Mouse (Mus musculus) monocyte, adult 5-6 weeks (primary cell): ENCODE results near the gene Acss3. TPM values are rescaled to one million over a fixed set of nuclear protein-coding genes. Genes with fewer than 3 reads are reported as not detected.

Experiments used
- ATAC-seq: fragments of 153-309, 156-312 bp; replicated peaks from 2 replicates; pipeline ENCODE4 v1.8.0; 2017; ENCODE audit warnings: mild to moderate bottlenecking; ENCODE audit not compliant: low TSS enrichment, insufficient number of reproducible peaks, severe bottlenecking, poor library complexity, low FRiP score
- total RNA-seq: library from RNA; stranded (forward); fragments of 200-1000, 200-491, 200-594 nt; gene quantifications from 3 replicates; pipeline ENCODE4 v1.2.3, GENCODE M21; 2017

The Acss3 gene
- total RNA-seq, 1 experiment from 2014 or later: not detected

DNA sequence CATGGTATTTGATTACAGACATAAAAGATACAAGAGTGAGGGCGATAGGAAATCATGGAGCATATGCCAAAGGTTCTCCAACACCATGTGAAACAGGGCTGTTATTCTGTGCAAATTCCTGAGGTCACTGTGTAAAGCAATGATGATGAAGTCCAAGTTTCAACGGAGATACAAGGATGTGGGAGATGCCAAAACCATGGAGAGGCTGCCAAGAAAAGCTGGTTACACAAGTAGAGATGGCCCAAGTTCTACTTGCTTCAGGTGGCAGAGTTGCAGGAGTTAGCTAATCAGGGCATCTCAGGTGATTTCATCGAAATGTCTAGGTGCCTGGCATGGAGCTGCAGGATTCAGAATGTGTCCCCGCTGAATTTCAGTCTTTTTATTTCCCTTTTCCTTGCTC is 84.3 kb downstream of the Acss3 start:
- no peak for ATAC-seq

DNA sequence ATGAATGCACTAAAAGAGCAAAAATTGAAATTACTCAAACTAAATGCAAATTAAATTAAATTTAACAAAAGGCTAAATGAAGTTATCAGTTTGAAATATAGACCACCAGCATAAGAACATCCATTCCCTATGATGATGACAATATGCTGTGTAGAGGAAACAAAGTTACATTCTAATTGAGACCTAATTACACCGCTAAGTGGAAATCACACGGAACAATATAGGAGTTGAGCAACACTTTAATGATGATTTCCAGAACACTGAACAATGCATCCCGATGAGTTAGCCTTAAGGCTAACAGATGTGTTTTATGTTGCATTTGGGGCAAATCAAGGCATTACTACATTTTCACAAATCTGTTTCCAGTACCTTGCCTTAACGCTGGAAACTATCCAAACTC is 99.2 kb downstream of the Acss3 start:
- no peak for ATAC-seq

DNA sequence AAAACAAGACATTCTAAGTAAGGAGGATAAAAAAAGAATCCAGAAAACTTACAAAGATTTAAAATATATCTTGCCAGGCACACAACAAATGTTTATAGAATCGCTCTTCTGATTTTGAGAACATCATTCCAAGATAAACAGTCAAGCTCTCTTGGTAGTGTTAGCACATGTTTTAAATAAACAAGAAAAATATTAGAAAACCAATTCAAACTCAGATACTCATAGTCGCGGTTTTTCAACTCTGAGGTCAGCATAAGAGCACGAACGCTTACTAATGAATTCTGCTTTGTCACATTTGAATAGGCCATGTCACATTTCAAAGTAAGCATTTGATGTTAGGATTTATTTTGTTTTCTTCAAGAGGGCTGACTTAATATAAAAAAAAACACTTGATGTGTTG is 102.3 kb downstream of the Acss3 start:
- ATAC-seq: no peak

DNA sequence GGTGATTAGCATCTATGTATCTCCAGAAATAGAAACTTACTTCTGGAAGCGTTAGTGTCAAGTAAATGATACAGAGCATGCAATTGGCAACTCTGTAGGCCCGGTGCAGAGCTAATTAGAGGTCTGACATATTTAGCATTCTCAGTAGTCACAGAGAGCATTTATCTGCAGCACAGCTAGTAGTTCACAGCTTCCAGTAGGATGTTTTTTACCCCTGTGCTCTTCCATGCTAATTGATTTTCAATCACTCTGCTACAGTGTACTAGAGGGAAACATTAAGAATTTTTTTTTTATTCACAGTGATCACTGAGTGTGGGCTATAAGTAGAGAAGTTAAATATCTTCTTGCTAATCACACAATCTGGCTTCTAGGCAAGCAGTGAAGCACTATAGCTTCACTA is 112.3 kb downstream of the Acss3 start:
- no peak for ATAC-seq

DNA sequence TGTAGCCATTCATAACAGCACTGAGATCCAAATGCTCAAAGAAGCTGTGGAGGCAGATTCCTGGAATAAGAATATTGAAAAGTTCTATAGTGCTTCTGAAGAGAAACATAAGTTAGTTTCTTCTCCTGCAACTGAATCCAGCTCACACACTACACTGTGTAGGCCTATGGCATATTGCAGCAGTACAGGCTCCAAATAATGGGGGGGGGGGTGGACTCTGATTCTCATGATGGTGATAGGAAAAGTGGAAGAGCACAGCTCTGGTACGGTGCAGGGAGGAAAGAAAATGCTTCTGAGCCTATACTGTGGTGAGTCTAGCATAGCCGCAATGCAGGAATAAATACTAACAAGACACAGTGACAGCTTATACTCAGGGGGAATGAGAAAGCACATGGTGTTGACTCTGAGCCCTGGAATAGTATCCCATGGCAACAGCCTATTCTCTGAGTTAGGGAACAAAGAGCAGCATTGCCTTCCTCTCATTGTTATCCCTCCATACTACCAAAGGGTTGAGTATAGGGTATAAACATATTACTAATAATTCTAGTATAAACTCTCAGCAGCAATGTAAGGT is 125.3 kb downstream of the Acss3 start:
- ATAC-seq: no peak

DNA sequence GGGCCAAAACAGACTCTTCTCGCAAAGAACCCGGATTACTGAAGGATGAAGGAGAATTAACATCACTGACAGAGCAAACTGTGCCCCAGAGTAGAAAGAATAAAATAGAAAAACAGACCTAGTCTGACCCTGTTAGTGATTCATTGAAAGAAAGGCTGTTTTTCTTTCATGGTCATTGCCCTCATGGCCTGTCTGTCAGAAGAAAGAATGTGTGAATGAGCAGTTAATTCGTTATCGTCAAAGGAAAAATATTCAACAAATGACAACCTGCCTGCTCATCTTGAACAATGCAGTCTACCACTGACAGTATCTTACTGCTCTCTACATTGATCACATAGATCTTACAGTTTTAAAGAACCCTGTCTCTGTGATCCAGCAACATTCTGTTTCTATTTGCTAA is 134.0 kb downstream of the Acss3 start:
- no peak for ATAC-seq

DNA sequence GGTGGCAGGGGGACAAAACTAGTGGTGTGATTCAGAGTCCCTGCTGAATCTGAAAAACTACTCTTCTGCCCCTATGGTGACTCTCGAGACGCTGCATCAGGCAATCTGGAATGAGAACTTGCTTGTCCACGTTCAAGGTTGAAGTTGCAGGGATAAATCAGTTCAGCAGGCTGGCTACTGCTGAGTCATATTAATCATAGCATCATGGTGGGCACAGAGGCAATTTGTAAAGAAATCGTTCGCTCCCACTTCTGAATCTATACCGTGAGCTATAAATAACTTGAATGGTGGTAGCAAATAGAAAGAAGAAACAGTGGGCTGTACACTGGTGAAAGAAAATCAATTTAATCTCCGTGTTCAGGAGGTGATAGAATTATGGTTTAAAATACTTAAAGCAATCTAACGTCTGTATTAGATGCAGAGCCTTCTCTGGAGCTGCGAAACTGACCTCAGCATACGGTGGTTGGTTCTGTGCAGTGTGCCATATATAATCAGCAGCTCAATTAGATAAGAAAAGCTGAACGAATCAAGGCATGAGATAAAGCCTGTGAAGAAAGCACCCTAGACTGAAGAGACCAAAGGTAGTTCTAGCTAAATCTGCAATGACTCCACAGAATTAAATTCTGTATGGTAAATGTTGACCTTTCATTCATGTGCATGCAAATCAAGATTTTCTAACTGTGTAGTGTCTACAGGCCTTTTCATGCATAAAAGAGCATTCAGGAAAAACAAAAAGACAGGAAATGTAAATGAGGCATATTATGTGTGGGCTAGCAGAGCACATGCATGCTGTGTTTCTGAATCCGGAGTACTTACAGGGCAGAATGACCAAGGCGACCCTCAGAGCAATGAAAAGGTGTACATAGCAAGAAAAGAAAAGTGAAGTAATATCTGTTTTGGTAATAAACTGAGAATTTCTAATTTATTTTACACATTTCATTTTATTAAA is 148.0 kb downstream of the Acss3 start:
- no peak for ATAC-seq

DNA sequence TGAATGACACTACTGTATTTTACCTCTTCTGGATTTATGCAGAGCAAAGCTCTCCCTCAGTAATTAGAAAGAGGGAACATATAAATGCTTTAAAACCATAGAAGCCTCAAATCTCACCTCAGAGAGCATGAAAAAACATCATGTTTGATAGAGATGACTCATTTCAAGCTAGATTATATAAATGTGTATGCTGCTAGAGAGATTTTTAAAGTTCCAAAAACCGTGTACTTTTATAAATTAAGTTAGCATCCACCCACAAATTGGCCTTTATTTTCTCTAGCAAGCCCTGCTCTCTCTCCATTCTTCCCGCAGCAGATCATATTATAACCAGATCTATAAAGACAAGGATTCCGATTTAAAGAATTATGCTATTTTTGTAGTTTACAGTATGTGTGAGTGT is 164.4 kb downstream of the Acss3 start:
- no peak for ATAC-seq

DNA sequence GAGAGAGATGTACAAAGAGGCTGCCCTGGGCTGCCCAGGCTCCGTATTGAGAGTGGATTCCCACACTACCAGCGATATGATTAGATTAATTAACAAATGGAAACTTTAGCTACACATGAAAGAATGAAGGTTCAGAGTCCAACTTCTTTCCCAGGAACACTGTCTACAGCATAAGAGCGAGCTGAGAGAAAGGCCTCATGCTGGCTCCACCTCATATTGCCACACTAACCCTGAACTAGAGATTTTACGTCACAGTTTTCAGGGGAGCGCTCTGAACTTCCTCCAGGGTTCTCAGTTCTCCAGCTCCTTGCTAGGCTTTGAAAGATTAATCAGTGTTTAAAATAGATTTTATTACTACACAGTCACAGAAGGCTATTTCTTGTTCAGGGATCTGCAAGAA is 182.1 kb downstream of the Acss3 start:
- no peak for ATAC-seq

DNA sequence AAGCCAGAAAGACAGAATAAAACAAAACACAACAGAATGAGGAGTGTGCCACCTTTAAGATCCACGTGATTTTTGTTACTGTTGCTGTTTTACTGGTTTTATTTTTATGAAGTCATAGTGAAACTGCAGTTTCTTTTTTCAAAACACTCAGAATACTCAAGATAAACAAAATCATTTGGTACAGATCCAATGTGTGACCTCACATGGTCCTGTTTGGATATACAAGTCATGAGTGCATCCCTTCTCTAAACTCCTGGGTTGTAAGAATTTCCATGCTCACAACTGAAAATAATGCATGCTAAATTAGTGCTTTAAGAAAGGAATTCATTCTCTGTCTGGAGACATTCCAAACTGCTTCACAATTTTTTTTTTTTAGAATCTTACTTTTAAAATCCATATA is 184.0 kb downstream of the Acss3 start:
- ATAC-seq: no peak

DNA sequence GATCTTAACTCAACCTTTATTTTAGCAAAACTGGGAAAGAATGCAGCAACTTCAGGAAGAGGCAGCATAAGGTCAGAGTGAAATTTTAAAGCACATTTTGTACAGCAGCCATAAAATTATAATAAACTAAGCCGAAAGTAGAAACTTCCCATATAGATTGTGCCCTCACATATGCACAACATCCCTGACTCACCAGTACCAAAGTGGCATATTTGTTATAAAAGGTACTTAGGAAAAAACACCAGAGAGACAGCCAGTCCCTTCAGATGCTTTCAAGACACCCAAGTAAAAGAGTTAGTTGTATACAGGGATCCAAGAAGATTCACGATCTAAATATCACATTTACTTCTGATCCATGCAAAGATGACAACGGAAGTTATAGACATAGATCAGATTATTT is 184.6 kb downstream of the Acss3 start:
- no peak for ATAC-seq

DNA sequence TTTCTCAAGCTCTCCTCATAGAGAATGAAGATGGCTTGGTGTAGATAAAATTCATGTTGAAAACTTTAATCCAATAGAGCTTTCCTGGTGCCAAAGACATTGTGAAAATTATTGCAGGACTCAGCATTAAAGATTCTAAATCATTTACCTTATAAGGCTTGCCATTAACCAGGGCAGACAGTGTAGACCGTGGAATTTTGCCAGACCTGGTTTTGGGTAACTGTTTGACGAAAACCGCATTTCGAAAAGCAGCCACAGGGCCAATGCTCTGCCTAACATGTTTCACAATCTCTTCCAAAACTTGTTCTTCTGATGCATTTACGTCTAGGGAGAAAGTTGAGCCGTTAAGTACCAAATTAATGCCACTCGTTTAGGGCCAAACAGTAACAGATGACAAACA is 186.5 kb downstream of the Acss3 start:
- no peak for ATAC-seq

DNA sequence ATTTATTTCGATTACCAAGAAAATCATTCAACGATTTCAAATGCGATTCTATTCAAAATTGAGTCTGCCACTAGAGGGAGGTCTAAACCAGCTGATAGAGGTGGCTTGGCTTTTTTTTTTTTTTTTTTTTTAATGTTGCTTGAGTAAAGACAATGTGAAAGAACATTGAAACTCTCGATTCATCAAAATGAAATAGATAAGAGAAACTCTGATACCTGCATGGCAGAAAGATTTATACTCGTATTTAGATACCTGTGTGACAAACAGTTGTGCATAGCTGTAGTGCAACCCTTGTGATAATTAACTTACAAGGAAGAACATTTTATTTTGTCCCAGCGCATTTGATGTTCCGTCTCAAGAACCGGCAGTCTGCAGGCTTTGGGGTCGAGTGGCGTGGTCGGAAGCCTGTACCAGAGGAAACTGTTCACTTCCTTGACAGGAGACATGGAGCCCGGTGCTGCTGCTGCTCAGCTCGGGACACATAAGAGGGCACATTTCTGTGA is 190.8 kb downstream of the Acss3 start:
- no peak for ATAC-seq

DNA sequence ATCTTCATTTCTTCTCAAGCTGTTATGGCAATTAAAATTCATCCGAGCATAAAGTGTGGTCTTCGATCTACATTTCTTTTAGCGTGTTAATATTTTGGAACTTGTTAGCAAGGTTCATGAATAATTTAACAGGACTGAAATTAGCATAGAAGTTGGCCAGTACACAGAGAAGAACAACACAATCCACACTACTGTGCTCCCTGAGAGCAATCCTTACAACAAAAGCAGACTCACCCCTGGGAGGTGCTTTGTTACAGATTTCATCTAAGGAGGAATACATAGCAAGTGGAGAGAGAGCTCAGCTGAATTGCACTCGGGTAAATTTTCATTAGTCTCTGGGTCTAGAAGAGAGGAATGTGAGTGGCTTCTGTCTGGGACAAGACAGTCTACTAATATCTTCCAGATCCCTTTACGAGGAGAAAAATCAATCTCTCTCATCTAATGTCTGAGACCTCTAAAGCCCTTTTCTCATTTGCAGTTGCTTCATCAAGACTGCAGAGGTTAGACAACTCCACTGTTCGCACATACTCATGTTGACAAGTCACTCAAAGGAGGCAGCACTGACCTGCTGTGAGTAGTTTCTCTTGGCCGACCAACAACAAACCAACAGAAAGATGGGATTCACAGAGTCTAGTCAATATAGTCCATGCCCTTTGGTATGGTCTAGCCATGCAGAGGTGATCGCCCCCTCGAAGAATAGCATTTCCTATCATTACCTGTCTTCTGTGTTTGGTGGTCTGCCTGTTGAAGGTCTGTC is 194.7 kb downstream of the Acss3 start:
- no peak for ATAC-seq

DNA sequence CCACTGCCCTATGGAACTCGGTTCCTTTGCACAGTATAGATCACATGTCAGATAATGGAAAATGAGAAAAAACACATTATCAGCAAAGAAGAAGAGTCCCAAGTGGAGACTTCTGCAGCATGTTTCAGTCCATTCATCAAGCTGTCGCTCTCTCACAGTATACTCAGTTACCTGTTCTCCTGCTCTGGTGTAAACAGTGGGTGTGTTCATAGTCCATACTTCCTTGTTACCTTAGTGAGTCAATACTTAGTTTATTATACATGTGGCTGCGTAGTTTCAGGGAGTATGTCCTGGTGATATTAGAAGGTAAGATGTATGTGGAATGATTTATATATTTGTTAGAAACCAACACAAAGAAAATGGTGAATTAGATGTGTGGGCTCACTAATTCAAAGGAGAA is 198.7 kb downstream of the Acss3 start:
- ATAC-seq: no peak

DNA sequence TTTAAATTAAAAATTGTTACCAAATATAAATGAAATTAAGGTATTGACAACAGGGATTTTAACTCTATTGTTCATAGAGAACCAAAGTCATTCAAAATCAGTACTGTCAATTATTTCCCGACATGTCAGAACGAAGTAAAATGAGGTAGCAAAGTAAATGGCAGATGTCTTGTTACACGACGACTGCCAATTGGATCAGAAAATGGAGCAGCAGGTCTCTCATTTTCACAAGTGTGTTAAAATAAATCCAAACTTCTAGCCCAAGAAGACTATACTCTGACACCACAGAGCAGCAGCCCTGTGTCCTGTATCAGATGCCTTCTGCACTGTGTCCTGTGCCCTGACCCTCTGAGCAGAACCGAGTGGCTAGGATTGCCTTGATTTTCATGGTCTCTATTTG is 199.1 kb downstream of the Acss3 start:
- no peak for ATAC-seq

DNA sequence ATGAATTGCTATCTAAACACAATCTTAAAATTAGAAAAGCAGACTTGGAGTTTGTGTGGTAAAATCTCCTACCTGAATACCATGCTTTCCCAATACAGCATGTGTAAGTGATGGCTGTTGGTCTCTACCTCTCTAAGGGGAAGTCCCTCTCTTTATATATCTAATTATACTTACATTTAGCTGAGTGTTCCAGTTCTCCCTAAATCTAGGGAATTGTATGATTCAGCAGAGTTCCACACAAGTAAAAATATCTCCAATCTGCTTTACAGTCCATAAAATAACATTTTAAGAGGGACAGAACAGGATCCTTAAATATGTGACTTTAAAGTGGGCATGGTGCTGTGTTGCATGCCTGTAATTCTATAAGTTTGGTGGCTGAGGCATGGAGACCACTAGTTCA is 208.6 kb downstream of the Acss3 start:
- ATAC-seq: no peak

DNA sequence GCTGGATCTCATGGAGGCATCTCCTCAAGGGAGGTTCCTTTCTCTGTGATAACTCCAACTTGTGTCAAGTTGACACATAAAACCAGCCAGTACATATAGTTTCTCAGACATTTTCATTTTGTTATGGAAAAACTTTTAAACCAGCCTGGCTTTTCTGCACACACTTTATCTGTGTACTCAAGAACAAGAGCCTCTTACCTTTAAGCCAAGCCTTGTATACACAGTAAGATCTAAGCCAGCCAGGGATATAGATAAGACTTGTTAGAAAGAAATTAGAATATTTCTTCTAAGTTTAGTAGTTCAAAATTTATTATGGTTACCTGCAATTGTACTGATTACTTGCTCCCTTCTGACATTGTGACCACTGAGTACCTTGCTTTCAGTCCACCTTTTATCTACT is 209.2 kb downstream of the Acss3 start:
- no peak for ATAC-seq

DNA sequence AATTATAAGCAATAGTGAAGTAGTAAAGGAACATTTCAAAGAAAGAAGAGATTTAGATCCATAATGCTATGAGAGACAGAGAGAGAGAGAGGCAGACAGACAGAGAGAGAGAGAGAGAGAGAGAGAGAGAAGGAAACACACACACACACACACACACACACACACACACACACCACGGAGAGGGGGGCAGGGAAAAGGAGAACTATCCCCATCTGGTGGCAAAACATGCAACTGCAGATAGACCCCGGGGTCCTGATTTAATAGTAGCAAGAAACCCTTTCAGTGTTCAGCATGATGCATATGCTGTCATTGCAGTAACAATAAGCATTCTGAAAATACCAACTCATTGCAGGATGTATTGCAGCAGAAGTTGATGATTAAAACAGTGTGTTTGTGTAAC is 210.4 kb downstream of the Acss3 start:
- no peak for ATAC-seq

DNA sequence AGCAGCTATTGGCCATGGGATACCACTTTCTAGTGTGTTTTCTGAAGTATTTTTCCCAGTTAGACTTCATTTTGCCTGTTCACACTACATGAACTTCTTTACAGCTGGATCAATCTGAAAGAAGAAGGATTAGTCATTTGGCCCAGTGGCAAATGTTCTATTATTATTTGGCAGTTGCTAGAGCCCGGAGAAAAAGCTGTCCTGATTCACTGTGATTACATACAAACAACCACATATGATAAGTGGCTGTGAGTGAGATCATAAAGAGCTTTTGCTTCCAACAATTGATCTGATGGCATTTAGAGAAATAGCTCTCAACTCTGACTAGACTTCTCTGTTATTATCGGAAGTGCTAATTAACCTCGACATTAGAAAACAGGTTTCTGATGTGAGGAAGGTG is 213.4 kb downstream of the Acss3 start:
- no peak for ATAC-seq
